Mouse (Mus musculus) embryo, embryonic 11 days (tissue): ENCODE results near the gene Trem1.

Experiments used
- DNase-seq: peaks from one replicate; pipeline ENCODE4 v3.0.0-alpha.2; 2015

Trem1 gene

DNA sequence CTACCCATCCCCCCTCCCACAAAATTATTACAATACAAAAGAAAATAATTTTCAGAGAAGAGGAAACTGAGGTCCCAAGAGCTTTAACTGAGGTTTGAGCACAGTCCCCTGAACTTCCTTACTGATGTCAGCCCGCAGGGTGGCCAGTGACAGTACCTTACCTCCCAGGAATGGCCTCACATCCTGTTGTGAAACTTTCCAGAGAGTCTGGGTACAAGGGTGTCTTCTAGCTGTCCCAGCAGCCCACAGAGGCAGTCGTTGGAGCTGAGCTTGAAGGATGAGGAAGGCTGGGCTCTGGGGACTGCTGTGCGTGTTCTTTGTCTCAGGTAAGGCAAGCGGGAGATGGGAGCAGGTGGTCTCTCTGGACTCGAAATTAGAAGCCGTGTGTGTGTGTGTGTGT lies at the start of gene Trem1:
Trem1 (plus strand) TSS at position 251 of the 400 bp plus-strand sequence.
- DNase-seq: no peak

DNA sequence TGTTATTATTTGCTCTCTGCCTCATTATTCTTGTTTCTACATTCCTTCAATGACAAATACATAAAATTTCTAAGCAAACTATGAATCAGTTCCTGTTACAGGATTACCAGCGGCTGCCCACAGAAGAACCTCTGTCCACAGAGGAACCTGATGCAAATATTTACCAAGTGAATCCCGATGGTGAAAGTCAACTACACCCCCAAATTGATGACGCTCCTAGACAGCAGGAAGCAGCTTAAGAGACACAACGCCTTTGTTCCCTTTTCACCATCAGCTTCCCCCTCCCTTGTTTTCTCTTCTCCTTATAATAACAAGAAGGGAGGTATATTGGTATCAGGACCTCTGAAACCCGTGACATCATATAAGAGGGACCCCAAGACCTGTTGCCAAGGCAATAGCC lies 47.3 kb upstream of the Trem1 start:
- no peak for DNase-seq

DNA sequence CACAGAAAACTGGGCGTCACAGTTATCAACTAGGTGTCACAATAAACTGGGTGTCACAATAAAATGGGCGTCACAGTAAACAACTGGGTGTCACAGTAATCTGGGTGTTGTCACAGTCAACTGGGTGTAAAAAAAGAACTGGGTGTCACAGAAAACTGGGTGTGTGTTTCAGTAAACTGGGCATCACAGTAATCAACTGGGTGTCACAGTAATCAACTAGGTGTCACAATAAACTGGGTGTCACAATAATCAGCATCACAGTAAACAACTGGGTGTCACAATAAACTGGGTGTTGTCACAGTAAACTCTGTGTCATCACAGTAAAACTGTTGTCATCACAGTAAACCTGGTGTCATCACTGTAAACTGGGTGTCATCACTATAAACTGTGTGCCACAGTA lies 40.2 kb upstream of the Trem1 start:
- DNase-seq: no peak

- DNase-seq: no peak
Measured at GRCm38 (mm10) chr17:48203086-48203485, 29.5 kb upstream of the Trem1 start.

DNA sequence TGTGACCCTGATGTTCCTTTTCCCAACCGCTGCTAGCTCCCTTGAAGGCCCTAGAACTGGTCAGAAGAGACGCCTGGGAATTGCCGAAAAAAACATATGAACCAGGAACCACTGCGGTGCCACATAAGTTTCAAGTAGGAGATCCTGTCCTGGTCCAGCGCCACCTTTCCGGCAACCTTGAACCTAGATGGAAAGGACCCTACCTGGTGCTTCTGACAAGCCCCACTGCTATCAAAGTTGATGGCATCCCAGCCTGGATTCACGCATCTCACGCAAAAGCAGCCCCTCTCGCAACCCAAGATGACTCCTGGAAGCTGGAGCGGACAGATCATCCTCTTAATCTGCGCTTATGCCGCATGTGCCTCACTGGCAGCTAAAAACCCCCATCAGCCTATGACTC lies 20.0 kb upstream of the Trem1 start:
- no peak for DNase-seq

GRCm38 (mm10) chr17:48213511-48213910 lies 19.1 kb upstream of the Trem1 start:
- DNase-seq: no peak

GRCm38 (mm10) chr17:48215429-48215828 lies 17.1 kb upstream of the Trem1 start:
- DNase-seq: no peak

GRCm38 (mm10) chr17:48230680-48231079 lies 1.9 kb upstream of the Trem1 start:
- DNase-seq: no peak

GRCm38 (mm10) chr17:48233789-48234188 lies 1.2 kb downstream of the Trem1 start:
- DNase-seq: no peak

DNA sequence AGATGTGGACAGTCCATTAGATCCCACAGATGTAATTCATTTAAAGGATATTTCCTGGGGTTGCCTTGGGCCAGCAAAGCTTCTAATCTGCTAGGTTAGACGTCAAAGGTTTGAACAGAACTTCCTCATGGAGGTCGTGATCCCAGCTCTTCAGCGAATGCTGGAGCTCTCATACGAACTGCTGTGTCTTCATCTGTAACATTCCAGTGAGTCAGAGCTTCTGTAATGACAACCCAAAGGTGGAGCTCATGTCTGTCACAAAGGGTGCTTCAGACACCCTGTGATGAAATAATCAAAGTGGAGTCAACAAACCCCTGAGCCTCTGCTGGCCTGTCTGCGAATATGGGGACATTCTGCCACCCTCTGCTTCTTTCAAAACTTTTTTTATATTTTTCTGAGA lies 2.0 kb downstream of the Trem1 start:
- DNase-seq: no peak

DNA sequence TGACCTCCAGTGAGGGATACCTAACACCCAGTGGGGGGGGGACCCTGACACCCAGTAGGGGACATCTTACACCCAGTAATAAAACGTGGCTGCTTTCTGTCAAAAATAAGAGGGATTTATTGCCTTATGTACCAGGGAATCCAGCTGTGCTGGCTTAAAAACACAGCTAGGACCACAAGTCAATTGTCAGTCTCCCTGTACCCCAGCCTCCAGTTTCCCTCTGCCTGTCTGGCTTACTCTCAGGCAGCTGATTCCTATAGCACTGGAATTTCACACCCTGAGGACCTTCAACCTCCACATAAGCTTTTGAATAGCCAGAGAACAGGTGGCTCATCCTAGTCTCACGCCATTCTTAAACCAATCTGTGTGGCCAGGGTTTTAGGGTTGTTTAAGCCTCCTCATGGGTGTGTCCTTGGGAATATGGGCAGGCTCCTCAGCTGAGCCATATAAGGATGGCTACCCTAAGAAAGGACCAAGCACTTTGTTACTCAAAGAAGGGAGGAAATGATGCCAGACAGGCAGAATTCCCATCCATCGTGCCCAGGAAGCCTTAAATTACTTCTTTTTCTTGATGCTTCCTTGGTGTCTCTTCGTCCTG lies 3.3 kb downstream of the Trem1 start:
- no peak for DNase-seq

DNA sequence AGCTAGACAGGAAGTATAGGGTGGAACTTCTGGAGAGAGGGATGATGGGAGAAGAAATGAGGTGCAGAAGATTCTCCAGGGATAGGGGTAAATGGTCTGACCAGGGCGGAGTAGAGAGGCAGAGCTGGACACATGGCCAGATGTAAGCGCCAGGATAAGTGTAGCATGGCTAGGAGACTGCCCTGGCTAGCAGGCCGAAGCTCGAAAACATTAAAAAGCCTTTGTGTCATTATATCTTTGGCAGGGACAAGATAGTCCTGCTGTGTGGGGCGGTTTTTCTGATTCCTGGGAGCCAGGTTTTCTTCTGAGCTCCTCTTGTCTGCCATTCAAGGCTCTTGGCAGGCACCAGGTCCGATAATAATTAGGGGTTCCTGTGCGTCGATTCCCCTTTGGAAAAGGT lies 5.1 kb downstream of the Trem1 start:
- DNase-seq: no peak

GRCm38 (mm10) chr17:48247221-48247928 lies 14.8 kb downstream of the Trem1 start, which contains the start of gene Trem3:
TSS of gene Trem3 (plus strand) at chr17:48247777.
- no peak for DNase-seq

DNA sequence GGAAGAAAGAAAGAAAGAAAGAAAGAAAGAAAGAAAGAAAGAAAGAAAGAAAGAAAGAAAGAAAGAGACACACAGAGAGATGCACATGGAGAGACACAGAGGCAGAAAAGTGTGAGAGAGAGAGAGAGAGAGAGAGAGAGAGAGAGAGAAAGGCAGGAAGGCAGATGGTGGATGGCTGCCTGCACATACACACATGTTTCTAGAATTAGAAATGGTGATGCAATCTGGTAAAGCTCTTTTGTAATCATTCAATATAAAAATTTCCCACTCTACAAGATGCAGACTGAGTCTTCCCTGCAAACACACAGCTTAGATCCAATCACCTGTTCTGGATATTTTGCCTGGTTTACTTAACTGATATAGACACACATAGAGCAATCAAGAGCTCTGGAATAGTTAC lies 16.5 kb downstream of the Trem1 start:
- no peak for DNase-seq

DNA sequence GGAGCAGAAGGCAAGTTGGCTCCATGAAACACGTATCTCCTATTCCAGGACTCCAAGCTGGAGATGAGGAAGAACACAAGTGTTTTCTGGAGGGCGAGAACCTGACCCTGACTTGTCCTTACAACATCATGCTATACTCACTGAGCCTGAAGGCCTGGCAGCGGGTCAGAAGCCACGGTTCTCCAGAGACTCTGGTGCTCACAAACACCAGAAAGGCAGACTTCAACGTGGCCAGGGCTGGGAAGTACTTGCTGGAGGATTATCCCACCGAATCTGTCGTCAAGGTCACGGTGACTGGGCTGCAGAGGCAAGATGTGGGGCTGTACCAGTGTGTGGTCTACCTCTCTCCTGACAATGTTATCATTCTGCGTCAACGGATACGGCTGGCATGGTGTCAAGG lies 16.9 kb downstream of the Trem1 start:
- no peak for DNase-seq

DNA sequence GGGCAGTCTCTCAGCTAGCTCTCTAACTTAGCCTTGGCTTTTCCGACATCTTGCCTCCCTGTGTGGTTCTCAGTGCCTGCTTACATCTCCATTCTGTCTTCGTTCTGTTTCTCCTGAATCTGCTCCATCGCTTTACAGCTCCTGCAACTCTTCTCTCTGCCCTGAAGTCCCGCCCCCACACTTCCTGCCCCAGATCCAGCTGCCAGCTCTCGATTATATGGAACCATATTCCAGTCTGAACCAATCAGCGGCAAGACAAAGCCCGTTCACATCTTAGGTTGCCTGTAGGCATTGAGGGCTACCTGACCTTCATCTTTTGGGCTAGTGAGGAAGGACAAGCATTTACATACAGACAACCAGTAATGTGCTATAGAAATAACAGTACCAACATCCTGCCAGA lies 18.1 kb downstream of the Trem1 start:
- DNase-seq: no peak

- DNase-seq: no peak
Measured at GRCm38 (mm10) chr17:48256575-48256974, 24.0 kb downstream of the Trem1 start.

GRCm38 (mm10) chr17:48261868-48262267 lies 29.3 kb downstream of the Trem1 start:
- DNase-seq: no peak

GRCm38 (mm10) chr17:48263741-48264362 lies 31.3 kb downstream of the Trem1 start, which contains the start of gene Treml4:
TSS of gene Treml4 (plus strand) at chr17:48264295.
- DNase-seq: no peak

GRCm38 (mm10) chr17:48264662-48265061 lies 32.1 kb downstream of the Trem1 start:
- DNase-seq: no peak

GRCm38 (mm10) chr17:48266138-48266537 lies 33.6 kb downstream of the Trem1 start:
- peak; percentile 34 for DNase-seq

- DNase-seq: no peak
Measured at GRCm38 (mm10) chr17:48266610-48267304, 34.2 kb downstream of the Trem1 start.

DNA sequence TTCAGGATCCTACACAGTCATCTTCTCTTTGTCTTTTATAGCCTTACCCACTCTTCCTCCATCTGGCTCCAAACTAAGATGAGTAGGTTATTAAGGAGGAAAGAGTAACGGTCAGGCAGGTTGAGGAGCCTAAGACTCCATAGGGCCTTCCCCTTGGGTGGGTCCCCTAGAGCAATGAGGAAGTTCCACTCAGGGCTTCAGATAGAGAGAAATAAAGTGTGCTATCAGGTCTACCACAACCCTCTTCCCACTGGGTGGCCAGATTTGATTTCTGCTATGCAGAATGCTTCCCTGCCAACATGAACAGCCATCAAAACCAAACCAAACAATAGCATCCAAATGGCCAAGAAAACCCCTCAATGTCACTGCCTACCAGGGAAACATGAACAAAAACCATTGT lies 35.0 kb downstream of the Trem1 start:
- DNase-seq: no peak

DNA sequence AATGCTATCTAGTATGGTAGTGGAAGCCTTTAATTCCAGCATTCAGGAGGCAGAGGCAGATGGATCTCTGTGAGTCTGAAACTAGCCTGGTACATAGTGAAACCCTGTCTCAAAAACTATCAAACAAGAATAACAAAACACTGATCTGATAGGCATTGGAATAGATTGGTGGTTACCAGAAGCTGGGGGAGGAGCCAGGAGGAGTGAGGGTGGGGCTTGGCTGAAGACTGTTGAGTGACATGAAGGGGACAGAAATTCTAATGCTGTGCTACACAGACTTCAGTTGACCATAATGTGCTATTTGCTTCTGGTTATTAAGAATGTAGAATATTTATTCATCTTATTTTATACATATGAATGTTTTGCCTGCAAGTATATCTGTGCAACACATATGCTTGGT lies 35.7 kb downstream of the Trem1 start:
- no peak for DNase-seq
